Mouse (Mus musculus): ENCODE results near the gene Cps1. TPM values are rescaled to one million over a fixed set of nuclear protein-coding genes. Genes with fewer than 3 reads are reported as not detected.

Gene Cps1
- total RNA-seq (2023), result not detected

GRCm38 (mm10) chr1:67122797-67123196 lies at the start of gene Cps1:
Cps1 (plus strand) TSS chr1:67123026.

Other genes with a start within 250 kb of the Cps1 start
- not detected for gene Myl1, start 177.6 kb upstream of the Cps1 start, total RNA-seq (2023)
- gene Lancl1, start 84.2 kb upstream of the Cps1 start, total RNA-seq (2023), result 39.9 TPM